Mouse (Mus musculus): ENCODE results near the gene Txn1. TPM values are rescaled to one million over a fixed set of nuclear protein-coding genes. Genes with fewer than 3 reads are reported as not detected.

Txn1 gene
- polyA plus RNA-seq, 1 experiment from 2014 or later = 474 TPM

Other genes with a start within 250 kb of the Txn1 start
- 44.4 and 46.5 TPM in 2 replicates for gene Akap2, start 238.8 kb downstream of the Txn1 start, polyA plus RNA-seq (2015; fragmentation: Nextera tagmentation; extraction: Ambion mirVana)
- gene D630039A03Rik, start 40.1 kb downstream of the Txn1 start, polyA plus RNA-seq (2015; fragmentation: Nextera tagmentation; extraction: Ambion mirVana) = 3.4 and 3.5 TPM in 2 replicates
- gene Txndc8, start 52.7 kb upstream of the Txn1 start, polyA plus RNA-seq (2015; fragmentation: Nextera tagmentation; extraction: Ambion mirVana) = not detected in 2 replicates